Mouse (Mus musculus) bone marrow macrophage, adult 2 months (primary cell): ENCODE data around the gene Fbxw20.

Source experiments
- CTCF ChIP-seq: IDR thresholded peaks from 2 replicates; pipeline ENCODE4 v1.5.1; 2012; ENCODE audit warnings: low read depth, mild to moderate bottlenecking, low read length, moderate library complexity
- POLR2A ChIP-seq: IDR thresholded peaks from 2 replicates; pipeline ENCODE4 v1.6.1; 2012; ENCODE audit warnings: mild to moderate bottlenecking, low read depth, low read length, borderline replicate concordance

- no peak for TF ChIP-seq CTCF
- no peak for TF ChIP-seq POLR2A
These were observed 28.5 kb upstream of the Fbxw20 start for GRCm38 (mm10) chr9:109263041-109263440.
